Mouse (Mus musculus): ENCODE measurements around the gene Rab5b. TPM values are rescaled to one million over a fixed set of nuclear protein-coding genes. Genes with fewer than 3 reads are reported as not detected.

The Rab5b gene
- total and polyA plus RNA-seq, 2 experiments, result 74.0 to 80.5 TPM

DNA sequence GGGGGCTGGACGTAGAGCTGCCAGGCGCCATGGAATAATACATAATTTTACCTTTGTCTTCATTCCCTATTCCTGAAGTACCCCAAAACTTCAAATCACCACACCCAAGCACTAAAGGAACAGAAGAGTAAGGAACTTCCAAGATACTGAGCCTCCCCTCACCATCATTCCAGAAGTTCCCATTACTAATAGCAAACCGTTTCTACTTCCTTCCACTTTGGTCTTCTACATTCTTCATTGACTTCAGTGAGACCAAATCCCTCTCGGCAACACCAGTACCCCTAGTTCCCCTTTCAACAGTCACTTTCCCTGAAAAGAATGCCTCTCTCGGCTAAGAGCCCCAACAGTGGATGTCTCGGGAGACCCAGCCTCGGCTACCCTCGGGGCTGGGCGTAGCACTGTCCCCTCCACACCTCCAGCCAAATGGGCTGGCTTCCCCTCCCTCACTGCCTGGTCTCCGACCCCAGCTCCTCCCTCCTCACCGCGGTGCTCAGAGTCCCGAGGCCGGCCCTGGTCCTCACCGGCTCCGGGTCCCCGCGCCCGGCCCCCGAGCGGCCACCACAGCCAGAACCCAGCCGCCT, 563 bp downstream of the Rab5b start:
- peak; percentile 28 for DNase-seq (ENCODE audit: extremely low read depth, low read depth, low spot score)
- H3K27me3 ChIP-seq (ENCODE audit: control insufficient read depth, insufficient read depth, low read length), result no peaks in the 10 kb centered on the region
- under 1% methylated on average over 18 of the region's 22 CpGs for WGBS
- H3K27ac ChIP-seq (replicated peaks; ENCODE audit: insufficient read depth, low read depth, low read length), result peak overlapping the region; percentile 81
- peak overlapping the region; percentile 88 for H3K9ac ChIP-seq (ENCODE audit: low read depth, low read length)
- no peak for TF ChIP-seq POLR2A (IDR thresholded peaks at IDR 0.05; ENCODE audit: extremely low read depth, insufficient read depth, low read length)
- no peak for TF ChIP-seq CTCF (IDR thresholded peaks at IDR 0.05; ENCODE audit: low read depth, low read length)
- H3K4me3 ChIP-seq (ENCODE audit: insufficient read depth, low read depth, low read length), result peak overlapping the region; percentile 81
- peaks cover 5% of the 10 kb centered on the region; the same call in 1 of the 2 replicates for H3K79me2 ChIP-seq (ENCODE audit: control insufficient read depth, insufficient read depth, low read length)
- H3K36me3 ChIP-seq (ENCODE audit: control insufficient read depth, insufficient read depth, low read length), result no peaks in the 10 kb centered on the region; the same call in 1 of the 2 replicates
- peaks cover 6% of the 10 kb centered on the region; the same call in 1 of the 2 replicates for H3K4me1 ChIP-seq (ENCODE audit: control insufficient read depth, insufficient read depth, low read length)

DNA sequence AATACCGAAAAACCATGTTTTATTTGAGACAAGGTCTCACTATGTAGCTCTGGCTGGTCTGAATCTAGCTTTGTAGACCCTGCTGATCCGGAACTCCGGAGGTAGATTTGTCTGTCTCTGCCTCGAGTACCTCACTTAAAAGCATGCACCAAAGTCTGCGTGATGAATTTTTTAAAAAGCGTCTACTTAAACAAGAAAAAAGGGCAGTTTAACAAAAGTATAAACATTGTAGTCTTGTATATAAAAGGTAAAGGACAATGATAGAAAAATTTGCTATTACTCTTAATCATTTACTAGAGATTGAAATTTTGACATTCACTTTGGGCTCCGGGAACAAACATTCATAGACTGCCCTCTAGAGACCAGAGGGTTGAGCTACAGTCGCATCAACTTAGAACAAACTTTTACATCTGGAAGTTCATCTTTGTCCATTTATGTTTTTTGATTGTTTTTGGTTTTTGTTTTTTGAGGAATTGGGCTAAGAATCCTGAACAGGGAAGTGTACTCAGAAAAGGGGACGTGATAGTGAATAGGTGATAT, 21.5 kb downstream of the Rab5b start:
- Histone ChIP-seq H3K4me3 (ENCODE audit: insufficient read depth, low read depth, low read length) (peak overlapping the region; percentile 73), H3K27me3 (ENCODE audit: control insufficient read depth, insufficient read depth, low read length) (no peaks in the 10 kb centered on the region), H3K9ac (ENCODE audit: low read depth, low read length) (peak overlapping the region; percentile 75), H3K79me2 (ENCODE audit: control insufficient read depth, insufficient read depth, low read length) (no peaks in the 10 kb centered on the region), H3K36me3 (ENCODE audit: control insufficient read depth, insufficient read depth, low read length) (peaks cover 12% of the 10 kb centered on the region), H3K27ac (replicated peaks; ENCODE audit: insufficient read depth, low read depth, low read length) (peak overlapping the region; percentile 89), H3K4me1 (ENCODE audit: control insufficient read depth, insufficient read depth, low read length) (peaks cover 3% of the 10 kb centered on the region)
- TF ChIP-seq CTCF (IDR thresholded peaks at IDR 0.05; ENCODE audit: low read depth, low read length) (peak; percentile 50; the same call in 1 of the 2 replicates), POLR2A (IDR thresholded peaks at IDR 0.05; ENCODE audit: extremely low read depth, insufficient read depth, low read length) (no peak)
- WGBS, result under 1% methylated on average over 9 of the region's 9 CpGs
- DNase-seq (ENCODE audit: extremely low read depth, low read depth, low spot score), result peak; percentile 68

DNA sequence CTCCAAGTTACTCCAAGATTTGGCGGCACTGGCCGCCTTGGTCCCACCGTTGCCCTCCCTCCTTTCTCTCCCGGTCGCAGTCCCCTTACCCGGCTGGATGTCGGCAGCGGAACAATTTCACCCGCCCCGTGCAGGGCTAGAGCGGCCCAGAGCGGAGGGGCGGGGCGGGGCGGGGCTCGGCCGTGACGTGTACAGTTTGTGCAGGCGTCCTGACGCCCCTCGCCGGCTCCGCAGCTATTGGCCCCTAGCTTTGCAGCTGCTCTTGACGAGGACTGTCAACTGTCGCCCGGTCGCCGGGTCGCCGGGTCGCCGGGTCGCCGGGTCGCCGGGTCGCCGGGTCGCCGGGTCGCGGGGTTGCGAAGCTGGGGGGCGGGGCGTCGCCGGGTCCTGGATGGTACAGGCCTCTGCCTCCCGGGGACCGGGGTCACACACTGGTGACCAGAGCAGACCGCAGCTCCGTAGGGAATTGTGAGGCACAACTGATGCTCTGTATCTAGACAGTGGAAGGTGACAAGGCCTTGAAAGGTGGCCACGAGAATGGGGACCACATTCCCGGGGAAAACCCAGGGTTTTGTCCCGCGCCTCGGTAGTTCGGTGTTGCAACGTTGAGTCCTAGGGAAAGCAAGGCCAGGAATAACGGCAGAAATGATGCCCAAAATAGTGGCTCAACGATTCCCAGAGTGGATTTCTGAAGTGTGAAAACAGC, 22.1 kb downstream of the Rab5b start, which contains the start of gene Suox:
Gene Suox, minus strand, starts transcription at position 311 of the 706 bp plus-strand sequence.
- no peaks in the 10 kb centered on the region for H3K79me2 ChIP-seq (ENCODE audit: control insufficient read depth, insufficient read depth, low read length)
- peak within 1 kb of the TSS; percentile 75 for H3K9ac ChIP-seq (ENCODE audit: low read depth, low read length)
- peak; percentile 82 for DNase-seq (ENCODE audit: extremely low read depth, low read depth, low spot score)
- peak within 1 kb of the TSS; percentile 73 for H3K4me3 ChIP-seq (ENCODE audit: insufficient read depth, low read depth, low read length)
- peak within 1 kb of the TSS; percentile 89 for H3K27ac ChIP-seq (replicated peaks; ENCODE audit: insufficient read depth, low read depth, low read length)
- peaks cover 5% of the 10 kb centered on the region for H3K4me1 ChIP-seq (ENCODE audit: control insufficient read depth, insufficient read depth, low read length)
- H3K27me3 ChIP-seq (ENCODE audit: control insufficient read depth, insufficient read depth, low read length), result no peaks in the 10 kb centered on the region
- no peak for TF ChIP-seq CTCF (IDR thresholded peaks at IDR 0.05; ENCODE audit: low read depth, low read length)
- peak; percentile 81 for TF ChIP-seq POLR2A (IDR thresholded peaks at IDR 0.05; ENCODE audit: extremely low read depth, insufficient read depth, low read length)
- peaks cover 12% of the 10 kb centered on the region for H3K36me3 ChIP-seq (ENCODE audit: control insufficient read depth, insufficient read depth, low read length)
- under 1% methylated on average over 59 of the region's 60 CpGs for WGBS

DNA sequence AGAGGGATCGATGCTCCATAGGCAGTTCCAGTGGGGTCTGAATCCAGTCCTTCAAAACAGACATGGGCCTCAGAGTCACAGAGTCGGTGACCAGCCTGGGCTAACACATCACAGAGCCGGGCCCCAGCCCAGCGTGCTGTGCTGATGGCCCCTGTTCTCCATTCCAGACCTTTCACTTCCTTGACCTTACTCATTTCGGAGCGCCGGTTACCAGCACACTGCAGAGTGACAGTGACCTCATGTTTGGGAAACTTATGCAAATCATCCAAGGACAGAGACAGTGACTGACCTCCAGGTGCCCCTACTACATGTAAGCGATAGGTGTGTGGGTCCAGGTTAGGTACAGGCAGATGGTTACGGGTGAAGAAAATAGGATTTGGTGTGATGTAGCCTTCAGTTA, 24.9 kb downstream of the Rab5b start:
- Histone ChIP-seq H3K79me2 (ENCODE audit: control insufficient read depth, insufficient read depth, low read length) (no peaks in the 10 kb centered on the region), H3K36me3 (ENCODE audit: control insufficient read depth, insufficient read depth, low read length) (peaks cover 12% of the 10 kb centered on the region), H3K4me1 (ENCODE audit: control insufficient read depth, insufficient read depth, low read length) (peaks cover 5% of the 10 kb centered on the region), H3K27ac (replicated peaks; ENCODE audit: insufficient read depth, low read depth, low read length) (no peak overlapping the region), H3K9ac (ENCODE audit: low read depth, low read length) (no peak overlapping the region), H3K27me3 (ENCODE audit: control insufficient read depth, insufficient read depth, low read length) (no peaks in the 10 kb centered on the region), H3K4me3 (ENCODE audit: insufficient read depth, low read depth, low read length) (no peak overlapping the region)
- 96% methylated on average over 9 of the region's 9 CpGs for WGBS
- DNase-seq (ENCODE audit: extremely low read depth, low read depth, low spot score), result no peak
- no peak for TF ChIP-seq POLR2A (IDR thresholded peaks at IDR 0.05; ENCODE audit: extremely low read depth, insufficient read depth, low read length)
- no peak for TF ChIP-seq CTCF (IDR thresholded peaks at IDR 0.05; ENCODE audit: low read depth, low read length)

DNA sequence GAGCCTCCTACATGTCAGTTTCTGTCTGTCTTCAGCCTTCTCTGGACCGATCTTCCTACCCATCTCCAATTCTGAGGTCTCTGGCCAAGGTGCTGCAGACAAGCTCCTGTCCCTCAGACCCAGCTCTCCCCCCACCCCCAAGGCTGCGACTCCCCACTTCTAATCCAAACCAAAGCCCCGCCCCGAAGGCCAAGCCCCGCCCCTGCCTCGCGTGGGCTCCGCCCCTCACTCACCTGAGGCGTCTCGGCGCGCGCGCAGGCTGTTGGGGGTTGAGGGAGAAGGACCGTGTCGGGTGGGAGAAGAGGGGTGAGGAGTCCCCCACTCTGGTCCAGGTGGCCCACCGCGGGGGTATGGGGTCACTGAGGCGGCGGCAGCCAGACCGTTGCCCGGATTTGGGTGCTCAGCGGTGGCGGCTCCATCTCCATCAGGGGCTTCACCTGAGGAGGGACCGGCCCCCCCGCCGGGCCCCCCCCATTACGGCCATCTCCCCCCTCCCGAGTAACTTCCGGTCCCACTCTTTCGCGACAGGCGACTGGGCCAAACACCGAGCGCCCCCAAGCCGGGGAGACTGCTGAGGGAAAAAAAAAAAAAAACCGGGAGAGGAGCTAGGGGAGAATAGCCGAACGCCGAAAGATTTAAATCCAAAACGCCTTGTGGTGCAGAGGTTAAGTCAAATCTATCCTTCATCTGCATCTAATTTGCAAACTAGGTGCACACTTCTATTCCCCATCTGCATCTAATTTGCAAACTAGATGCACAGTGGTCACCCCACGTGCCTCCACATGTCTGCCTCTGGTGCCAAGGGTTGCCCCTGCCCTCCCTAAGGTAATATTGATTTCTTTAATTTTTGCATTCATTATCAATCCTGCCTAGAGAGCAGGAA, 27.0 kb downstream of the Rab5b start:
- H3K4me3 ChIP-seq (ENCODE audit: insufficient read depth, low read depth, low read length), result peak overlapping the region; percentile 93
- H3K27me3 ChIP-seq (ENCODE audit: control insufficient read depth, insufficient read depth, low read length), result no peaks in the 10 kb centered on the region
- WGBS, result 2% methylated on average over 42 of the region's 42 CpGs
- H3K36me3 ChIP-seq (ENCODE audit: control insufficient read depth, insufficient read depth, low read length), result peaks cover 12% of the 10 kb centered on the region
- peak overlapping the region; percentile 72 for H3K9ac ChIP-seq (ENCODE audit: low read depth, low read length)
- no peak for TF ChIP-seq POLR2A (IDR thresholded peaks at IDR 0.05; ENCODE audit: extremely low read depth, insufficient read depth, low read length)
- no peak for TF ChIP-seq CTCF (IDR thresholded peaks at IDR 0.05; ENCODE audit: low read depth, low read length)
- no peak for DNase-seq (ENCODE audit: extremely low read depth, low read depth, low spot score)
- H3K27ac ChIP-seq (replicated peaks; ENCODE audit: insufficient read depth, low read depth, low read length), result no peak overlapping the region
- no peaks in the 10 kb centered on the region for H3K79me2 ChIP-seq (ENCODE audit: control insufficient read depth, insufficient read depth, low read length)
- H3K4me1 ChIP-seq (ENCODE audit: control insufficient read depth, insufficient read depth, low read length), result peaks cover 5% of the 10 kb centered on the region

All from liver, adult 2 months (tissue).